Mouse (Mus musculus) megakaryocyte, adult 5-6 weeks (primary cell): ENCODE results near the gene 5730409E04Rik. TPM values are rescaled to one million over a fixed set of nuclear protein-coding genes. Genes with fewer than 3 reads are reported as not detected.
A peak's percentile ranks its signal among the peaks of the same experiment; 100 is the strongest.

Experiments used
- ATAC-seq: 2 replicates; pipeline ENCODE4 v1.8.0; 2016; ENCODE audit warnings: mild to moderate bottlenecking, inconsistent platforms; ENCODE audit not compliant: poor library complexity, severe bottlenecking
- total RNA-seq, 2 experiments: library from RNA; stranded (forward) in 1 of 2; stranded (reverse) in 1 of 2; fragments of 153-499, 151-499 nt in 1 of 2; fragments of 221-1000, 200-1000 nt in 1 of 2; gene quantifications; 2 replicates each; pipeline versions ENCODE4 v1.2.3 to v1.2.4; 2015 to 2017

The 5730409E04Rik gene
- total RNA-seq (2015) (0.34 and 0.91 TPM in 2 replicates), total RNA-seq (2017) (1.2 and 1.6 TPM in 2 replicates)

DNA sequence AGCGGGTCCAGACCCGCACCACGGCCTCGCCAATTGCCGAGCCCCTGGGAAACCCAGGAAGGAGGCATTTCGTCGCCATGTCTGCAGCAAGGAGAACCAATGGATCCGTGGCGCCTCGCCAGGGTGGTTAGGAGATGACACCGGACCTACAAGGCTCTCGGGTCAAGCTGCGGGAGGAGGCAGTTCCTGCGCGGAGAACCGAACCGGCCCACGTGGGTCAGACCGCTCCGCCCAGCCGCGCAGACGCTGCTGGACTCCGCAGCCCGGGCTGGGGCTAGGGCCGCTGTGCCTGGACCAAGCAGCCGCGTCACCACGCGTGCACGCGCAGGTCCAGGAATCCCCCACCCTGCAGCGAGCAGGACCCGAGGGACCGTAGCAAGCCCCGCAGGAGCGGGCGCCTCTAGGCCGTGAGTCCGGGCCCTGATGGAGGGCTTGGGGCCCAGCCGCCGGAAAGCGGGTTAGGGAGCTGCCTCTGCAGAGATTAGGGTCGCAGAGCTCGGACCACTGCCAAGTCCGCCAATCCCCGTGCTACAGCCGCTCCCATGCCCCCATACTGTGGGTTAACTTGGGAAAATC is at the start of gene 5730409E04Rik:
Gene 5730409E04Rik, plus strand, starts transcription at position 213 of the 576 bp plus-strand sequence.
- ATAC-seq, result peak; percentile 94

DNA sequence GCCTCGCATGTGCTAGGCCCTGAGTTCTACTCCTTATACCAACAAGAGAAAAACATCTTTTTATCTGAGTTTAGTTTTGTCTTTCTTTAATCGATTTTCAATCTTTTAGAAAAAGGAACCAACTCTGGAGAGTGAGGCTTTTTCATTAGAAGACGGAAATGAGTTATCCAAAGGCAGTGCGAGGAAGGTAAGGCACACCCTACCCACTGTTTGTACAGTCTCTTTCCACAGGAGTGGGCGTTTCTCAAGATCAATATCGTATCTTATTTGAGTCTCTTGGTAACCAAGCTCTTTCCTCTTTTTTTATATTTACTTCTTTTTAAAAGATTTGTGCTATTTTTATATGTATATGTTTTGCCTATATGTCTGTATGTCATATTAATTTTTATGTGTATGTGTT is 45.8 kb upstream of the 5730409E04Rik start:
- no peak for ATAC-seq

DNA sequence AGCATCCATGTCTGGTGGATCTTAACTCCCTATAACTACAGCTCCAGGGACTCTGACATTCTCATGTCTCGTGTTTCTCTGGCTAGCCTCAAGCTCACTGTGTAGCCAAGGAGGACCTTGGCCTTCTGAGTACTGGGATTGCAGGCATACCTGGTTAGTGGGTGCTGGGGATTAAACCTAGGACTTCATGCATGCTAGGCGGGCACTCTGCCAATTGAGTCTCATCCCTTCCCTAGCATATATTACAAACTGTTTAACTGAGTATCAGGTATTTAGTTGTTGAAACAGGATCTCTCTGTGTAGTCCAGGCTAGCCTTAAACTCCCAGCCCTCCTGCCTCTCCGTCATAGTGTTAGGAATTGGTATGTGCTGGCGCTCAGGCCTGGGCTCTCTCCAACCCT is 42.4 kb upstream of the 5730409E04Rik start:
- no peak for ATAC-seq

DNA sequence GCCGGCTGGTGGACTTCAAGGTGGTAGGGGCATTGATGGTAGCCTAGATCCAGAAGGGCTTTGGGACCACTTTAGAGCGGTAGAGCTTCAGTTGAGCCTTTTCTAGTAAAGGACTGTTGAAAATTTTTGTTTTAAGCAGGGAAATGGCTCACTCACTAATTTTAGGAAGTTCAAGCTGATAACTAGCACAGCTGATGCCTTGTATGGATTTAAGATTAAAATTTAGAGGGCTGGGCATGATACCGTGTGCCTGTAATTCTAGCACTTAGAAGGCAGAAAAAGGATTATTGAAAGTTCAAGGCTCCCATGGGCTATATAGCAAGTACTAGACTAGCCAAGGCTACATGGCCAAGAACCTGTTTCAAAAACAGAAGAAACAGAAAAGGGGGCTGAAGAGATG is 39.8 kb upstream of the 5730409E04Rik start:
- ATAC-seq, result no peak

- no peak for ATAC-seq
These were observed 33.3 kb upstream of the 5730409E04Rik start for GRCm38 (mm10) chr4:126576281-126576680.

GRCm38 (mm10) chr4:126577920-126578319 is 31.7 kb upstream of the 5730409E04Rik start:
- ATAC-seq, result no peak

DNA sequence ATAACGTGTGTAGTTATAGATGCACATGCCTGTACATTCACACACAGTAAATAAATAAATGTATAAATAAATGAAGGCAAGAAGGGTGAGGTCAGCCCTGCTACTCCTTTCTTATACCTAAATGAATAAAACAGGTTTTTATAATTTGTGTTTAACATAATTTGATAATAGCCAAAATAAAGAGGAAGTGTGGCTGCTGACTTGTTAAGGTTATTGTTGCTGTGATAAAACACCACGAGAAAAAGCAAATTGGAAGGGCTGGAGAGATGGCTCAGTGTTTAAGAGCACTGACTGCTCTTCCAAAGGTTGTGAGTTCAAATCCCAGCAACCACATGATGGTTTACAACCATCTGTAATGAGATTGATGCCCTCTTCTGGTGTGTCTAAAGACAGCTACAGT is 30.5 kb upstream of the 5730409E04Rik start:
- ATAC-seq, result no peak

DNA sequence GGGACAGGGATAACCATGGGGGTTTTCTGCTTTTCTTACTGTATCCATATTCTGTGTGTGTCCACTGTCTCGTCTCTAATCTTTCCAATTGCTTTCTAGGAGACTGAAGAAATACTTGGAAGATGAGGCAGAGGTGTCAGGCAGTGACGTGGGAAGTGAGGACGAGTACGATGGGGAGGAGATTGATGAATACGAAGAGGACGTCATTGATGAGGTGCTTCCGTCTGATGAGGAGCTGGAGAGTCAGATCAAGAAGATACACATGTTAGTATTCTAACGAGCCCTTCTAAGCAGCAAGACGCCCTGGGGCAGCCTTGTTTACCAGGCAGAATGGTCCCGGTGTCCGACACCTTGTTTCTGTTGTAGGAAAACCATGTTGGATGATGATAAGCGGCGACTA is 23.9 kb upstream of the 5730409E04Rik start:
- no peak for ATAC-seq

DNA sequence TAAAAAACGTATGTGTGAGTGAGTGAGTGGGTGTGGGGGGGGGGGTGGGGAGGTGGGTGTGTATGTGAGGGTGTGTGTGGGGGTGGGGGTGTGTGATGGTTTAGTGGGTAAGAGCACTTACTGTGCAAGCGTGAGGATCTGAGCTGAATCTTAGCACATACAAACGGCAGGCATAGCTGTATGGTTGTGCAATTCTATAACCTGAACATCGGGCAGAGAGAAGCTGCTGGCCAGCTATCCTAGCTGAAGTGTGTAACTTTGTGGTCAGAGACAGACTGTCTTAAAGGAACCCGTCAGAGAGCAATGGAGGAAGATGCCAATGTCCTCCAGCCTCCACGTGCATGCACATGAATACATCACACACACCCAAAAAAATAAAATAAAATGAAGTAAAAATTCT is 17.6 kb upstream of the 5730409E04Rik start:
- no peak for ATAC-seq

DNA sequence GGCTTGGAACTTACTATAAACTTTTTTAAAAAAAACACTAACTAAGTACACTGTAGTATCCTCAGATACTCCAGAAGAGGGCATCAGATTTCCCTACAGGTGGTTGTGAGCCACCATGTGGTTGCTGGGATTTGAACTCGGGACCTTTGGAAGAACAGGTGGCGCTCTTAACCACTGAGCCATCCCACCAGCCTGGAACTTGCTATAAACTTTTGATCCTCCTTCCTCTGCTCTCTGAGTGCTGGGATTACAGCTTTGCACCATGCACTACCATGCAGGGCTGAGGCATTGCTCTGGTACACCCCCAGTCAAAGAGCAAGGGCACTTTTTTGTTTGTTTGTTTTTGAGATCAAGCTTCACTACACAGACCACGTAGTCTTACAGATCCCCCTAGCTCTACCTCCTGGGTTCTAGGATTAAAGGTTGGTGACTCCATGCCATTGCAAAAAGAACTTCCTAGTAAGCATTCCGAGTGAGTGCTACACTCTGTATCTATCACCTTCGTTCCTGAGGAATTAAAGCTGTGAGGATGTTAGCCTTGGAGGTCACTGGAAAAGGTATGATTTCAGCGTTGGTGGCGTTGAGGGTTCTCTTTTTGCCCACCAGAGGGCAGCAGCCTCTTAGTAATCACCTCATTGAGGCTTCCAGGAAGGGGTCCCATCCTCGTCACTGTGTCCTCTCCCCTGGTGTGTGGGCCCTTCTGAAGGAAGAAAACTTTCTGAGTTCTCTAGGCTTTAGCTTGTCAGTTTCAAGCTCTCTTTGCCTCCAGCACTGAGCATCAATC is 9.5 kb upstream of the 5730409E04Rik start:
- peak; percentile 82 for ATAC-seq

DNA sequence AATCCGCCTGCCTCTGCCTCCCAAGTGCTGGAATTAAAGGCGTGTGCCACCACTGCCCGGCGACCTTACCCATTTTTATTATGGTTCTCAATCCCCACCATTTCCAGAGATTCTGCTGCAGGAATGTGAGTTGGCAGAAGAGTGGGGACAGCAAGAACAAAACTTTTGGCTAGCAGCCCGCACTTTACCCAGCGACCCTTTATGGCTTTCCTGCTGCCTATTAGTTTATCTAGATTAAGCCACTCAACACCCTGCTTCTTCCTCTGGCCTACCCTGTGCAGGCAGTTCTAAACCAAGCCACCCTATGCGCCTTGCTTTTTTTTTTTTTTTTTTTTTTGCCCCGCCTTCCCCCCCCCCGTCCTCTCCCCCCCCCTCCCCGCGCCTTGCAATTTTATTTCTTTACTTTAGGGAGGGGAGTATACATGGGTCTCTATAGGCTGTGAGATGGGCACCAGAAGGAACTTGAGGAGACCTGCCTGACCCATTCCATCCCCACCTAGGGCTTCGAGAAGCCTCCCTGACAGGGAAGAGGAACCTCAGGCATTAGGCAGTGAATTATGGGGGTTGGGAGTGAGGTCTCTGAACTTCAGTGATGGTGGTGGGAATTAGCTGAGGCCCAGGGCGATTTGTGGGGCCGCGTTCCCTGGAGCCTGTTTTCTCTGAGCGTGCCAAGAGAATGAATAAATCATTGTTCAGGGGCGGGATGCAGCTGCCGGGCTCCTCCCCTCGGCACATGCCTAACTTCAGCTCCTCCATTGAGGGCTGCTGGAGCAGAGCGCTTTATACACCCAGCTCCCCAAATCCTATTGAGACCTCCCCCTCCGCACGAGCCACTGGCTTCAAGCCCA is 7.8 kb upstream of the 5730409E04Rik start:
- no peak for ATAC-seq

GRCm38 (mm10) chr4:126602445-126602762 is 7.2 kb upstream of the 5730409E04Rik start:
- ATAC-seq, result no peak

- ATAC-seq, result no peak
These were observed 5.5 kb upstream of the 5730409E04Rik start for GRCm38 (mm10) chr4:126604141-126604540.

DNA sequence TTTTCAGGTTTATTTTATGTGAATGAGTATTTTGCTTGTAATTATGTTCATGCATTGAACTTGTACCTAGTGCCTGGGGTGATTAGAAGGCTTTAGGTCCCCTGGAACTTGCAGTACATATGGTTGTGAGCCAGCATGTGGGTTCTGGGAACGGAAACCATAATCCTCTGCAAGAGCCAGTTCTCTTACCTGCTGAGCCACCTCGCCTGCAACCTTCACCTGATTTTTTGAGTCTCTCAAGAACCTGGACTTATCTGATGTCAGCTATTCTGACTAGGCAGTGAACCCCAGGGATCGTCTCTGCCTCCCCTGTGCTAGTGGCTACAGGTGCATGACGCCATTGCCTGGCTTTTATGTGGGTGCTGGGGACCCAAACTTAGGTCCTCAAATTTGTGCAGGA is 3.9 kb upstream of the 5730409E04Rik start:
- no peak for ATAC-seq

GRCm38 (mm10) chr4:126611991-126612390 is 2.4 kb downstream of the 5730409E04Rik start:
- no peak for ATAC-seq

DNA sequence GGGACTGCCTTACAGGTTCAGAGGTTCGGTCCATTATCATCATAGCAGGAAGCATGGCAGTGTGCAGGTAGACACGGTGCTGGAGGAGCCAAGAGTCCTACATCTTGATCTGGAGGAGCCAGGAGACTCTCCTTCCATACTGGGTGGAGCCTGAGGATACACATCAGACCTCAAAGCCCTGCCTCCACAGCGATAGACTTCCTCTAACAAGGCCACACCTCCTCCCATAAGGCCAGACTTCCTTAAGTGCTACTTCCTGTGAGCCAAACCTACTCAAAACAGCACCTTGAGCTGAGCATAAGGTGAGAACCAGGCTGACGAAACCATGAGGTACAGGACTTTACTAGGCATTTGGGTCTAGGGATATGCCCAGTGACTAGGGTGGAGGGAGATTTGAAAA is 6.7 kb downstream of the 5730409E04Rik start:
- ATAC-seq, result peak; percentile 51; the same call in 1 of the 2 replicates

DNA sequence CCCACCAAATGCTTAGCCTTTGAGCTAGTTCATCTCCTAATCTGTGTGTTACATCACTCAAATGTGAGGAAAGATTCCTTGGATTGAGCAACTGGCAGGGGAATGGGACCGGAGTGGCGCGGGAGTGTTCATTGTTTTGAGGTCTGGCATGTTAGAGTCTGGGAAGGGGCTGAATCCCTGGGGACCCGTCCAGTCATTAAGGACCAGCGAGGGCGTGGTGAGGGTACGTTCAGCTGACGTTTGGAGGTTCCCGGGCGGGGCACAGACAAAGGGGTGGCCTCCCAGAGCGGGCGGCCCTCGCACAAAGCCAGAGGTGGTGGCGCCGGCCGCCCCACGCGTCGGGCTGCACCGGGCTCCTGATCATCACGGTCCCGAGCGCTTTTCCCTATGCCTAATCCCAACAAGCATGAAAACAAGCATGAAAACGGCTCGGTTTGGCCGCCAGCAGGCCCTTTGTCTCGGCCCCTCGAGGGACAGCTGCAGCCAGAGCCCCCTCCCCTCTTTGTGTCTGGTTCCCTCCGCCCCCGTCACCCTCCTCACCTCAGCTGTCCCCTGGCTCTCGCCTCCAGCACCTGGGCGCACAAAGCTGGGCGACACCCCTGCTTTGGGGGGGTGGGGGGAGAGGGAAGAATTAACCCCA is 10.2 kb downstream of the 5730409E04Rik start:
- no peak for ATAC-seq

DNA sequence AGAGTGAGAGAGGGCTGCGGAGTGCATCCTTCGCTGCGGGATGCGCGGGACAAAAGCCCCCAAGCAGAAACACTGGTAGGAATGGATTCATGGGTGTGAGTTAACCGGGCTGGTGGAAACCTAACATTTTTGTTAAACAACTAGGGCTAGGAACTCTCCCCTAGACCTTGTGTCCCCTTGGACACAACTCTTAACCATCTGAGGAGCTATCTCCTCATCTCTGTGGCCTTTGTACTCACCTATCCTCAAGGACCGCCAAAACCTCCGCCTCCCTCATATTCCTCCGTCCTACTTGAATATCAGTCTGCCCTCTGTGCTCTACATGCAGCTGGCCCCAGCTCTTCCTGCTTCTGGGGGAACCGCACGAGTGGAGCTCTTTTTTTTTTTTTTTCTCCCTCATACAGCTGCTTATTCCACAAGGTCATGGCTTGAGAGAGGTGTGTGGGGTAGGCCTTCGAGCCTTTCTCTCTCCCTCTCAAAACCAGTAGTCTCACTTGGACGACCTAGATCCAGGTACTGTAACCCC is 10.8 kb downstream of the 5730409E04Rik start:
- ATAC-seq, result no peak

- ATAC-seq, result no peak
These were observed 17.5 kb downstream of the 5730409E04Rik start for GRCm38 (mm10) chr4:126627021-126627681.

- no peak for ATAC-seq
These were observed 22.3 kb downstream of the 5730409E04Rik start for GRCm38 (mm10) chr4:126631922-126632321.
